Mouse (Mus musculus): Measurements from ENCODE around the gene Dbndd2.

DNA sequence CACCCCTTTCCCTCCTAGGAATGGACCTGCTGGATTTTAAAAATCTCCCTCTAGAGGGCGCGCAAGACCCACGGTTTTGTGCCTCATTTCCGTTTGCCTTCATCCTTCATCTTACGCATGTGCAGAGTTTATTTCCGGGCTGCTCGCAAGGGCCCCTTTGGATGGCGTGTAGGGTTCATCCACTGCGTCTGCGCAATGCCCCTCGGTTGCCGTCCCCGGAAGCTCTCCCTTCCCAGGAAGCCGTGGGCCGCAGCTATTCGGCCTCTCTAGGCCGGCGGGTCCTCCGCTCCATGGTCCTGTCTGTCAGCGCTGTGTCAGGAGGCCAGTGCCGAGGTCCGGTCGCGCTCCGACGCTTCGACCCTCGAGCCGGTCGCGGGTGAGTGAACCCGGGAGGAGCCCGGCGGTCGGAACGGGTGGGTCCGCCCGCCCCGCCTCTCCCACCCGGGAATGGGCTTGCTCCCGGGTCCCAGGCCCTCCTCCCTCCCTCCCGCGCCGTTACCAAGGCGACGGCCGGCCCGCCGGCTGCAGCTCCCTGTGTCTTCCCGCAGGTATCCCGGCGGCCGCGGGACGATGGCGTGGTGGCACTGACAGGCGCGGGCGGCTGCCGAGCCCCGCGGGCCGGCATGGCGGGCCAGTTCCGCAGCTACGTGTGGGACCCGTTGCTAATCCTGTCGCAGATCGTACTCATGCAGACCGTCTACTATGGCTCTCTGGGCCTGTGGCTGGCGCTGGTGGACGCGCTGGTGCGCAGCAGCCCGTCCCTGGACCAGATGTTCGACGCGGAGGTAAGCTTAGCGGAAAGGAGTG is 25.0 kb upstream of the Dbndd2 start, which contains the start of gene Gm20458:
- peak; percentile 8; the same call in 1 of the 2 replicates for TF ChIP-seq POLR2A (IDR thresholded peaks at IDR 0.05; ENCODE audit: borderline replicate concordance, extremely low read depth, insufficient read depth, insufficient read length, poor library complexity, severe bottlenecking)
- TF ChIP-seq CTCF (IDR thresholded peaks at IDR 0.05; ENCODE audit: borderline replicate concordance, extremely low read depth, insufficient read depth, insufficient read length): peak; percentile 82
